Mouse (Mus musculus): ENCODE data around the gene Nxn.

DNA sequence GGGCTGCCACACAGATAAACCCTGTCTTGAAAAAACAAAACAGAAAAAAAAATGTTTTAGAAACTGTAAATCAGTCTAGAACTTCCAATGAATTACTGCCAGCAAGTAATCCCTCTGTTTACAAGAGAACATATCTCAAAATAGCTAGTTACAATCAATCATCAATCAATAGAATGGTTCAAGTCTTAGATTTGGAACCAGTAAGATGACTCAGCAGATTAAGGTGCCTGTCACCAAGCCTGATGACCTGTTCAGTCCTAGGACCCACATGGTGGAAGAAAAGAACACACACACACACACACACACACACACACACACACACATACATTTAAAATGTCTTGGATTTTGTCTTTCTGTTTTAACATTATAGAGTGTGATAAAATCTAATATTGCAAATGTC is 62.7 kb downstream of the Nxn start:
- TF ChIP-seq CTCF (IDR thresholded peaks at IDR 0.05; ENCODE audit: extremely low read depth, insufficient read length, insufficient replicate concordance, low read depth, low read length) (no peak), POLR2A (IDR thresholded peaks at IDR 0.05; ENCODE audit: low read depth, low read length) (no peak)
